Mouse (Mus musculus) hematopoietic stem cell, adult 5-6 weeks (primary cell): ENCODE data around the gene Bet1l. TPM values are rescaled to one million over a fixed set of nuclear protein-coding genes. Genes with fewer than 3 reads are reported as not detected.

Experiments used
- ATAC-seq, 2 experiments: fragments of 125-278 bp in 1 of 2; replicated peaks in 1 of 2; 2 replicates each; pipeline ENCODE4 v1.8.0; 2016 to 2017; ENCODE audit warnings: inconsistent platforms in 2 of 2, mild to moderate bottlenecking in 2 of 2, moderate number of reproducible peaks in 2 of 2, low read depth in 1 of 2, moderate TSS enrichment in 1 of 2; ENCODE audit not compliant: low FRiP score in 2 of 2, poor library complexity in 2 of 2, severe bottlenecking in 2 of 2, insufficient read depth in 1 of 2, low TSS enrichment in 1 of 2
- total RNA-seq: library from RNA; stranded (forward); fragments of 172-1452, 232-1000 nt; gene quantifications from 2 replicates; pipeline ENCODE4 v1.2.3, GENCODE M21; 2017

The Bet1l gene
- total RNA-seq, 1 experiment from 2014 or later: 28.2 TPM

- ATAC-seq: peak; percentile 82 to 85
Observed at GRCm38 (mm10) chr7:140874224-140874623, 16.8 kb upstream of the Bet1l start.

GRCm38 (mm10) chr7:140864761-140865160 lies 7.4 kb upstream of the Bet1l start:
- no peak for ATAC-seq

GRCm38 (mm10) chr7:140860728-140861127 lies 3.4 kb upstream of the Bet1l start:
- no peak for ATAC-seq

GRCm38 (mm10) chr7:140859997-140860396 lies 2.6 kb upstream of the Bet1l start:
- ATAC-seq: no peak

GRCm38 (mm10) chr7:140858746-140859145 lies 1.4 kb upstream of the Bet1l start:
- ATAC-seq: no peak

GRCm38 (mm10) chr7:140856785-140857549 lies 410 bp downstream of the Bet1l start, which contains the start of gene Ric8a:
Gene Ric8a, plus strand, starts transcription at chr7:140856957.
- peak; percentile 72 to 75 for ATAC-seq

GRCm38 (mm10) chr7:140855860-140856784 lies 1.3 kb downstream of the Bet1l start, which contains the start of gene Gm45785:
Gene Gm45785, minus strand, starts transcription at chr7:140856331.
- ATAC-seq: peak; percentile 57 to 61

GRCm38 (mm10) chr7:140855181-140855580 lies 2.2 kb downstream of the Bet1l start:
- no peak for ATAC-seq

- ATAC-seq: no peak
Observed at GRCm38 (mm10) chr7:140854483-140854882, 2.9 kb downstream of the Bet1l start.

- no peak for ATAC-seq
Observed at GRCm38 (mm10) chr7:140853386-140853785, 4.0 kb downstream of the Bet1l start.

GRCm38 (mm10) chr7:140851916-140852315 lies 5.5 kb downstream of the Bet1l start:
- ATAC-seq: no peak

GRCm38 (mm10) chr7:140848591-140848990 lies 8.8 kb downstream of the Bet1l start:
- no peak for ATAC-seq

- ATAC-seq: no peak
Observed at GRCm38 (mm10) chr7:140847755-140848580, 9.4 kb downstream of the Bet1l start, which contains the start of gene Odf3. Gene Odf3, plus strand, starts transcription at chr7:140847805.

- no peak for ATAC-seq
Observed at GRCm38 (mm10) chr7:140846676-140847075, 10.7 kb downstream of the Bet1l start.

GRCm38 (mm10) chr7:140845683-140846082 lies 11.7 kb downstream of the Bet1l start:
- ATAC-seq: no peak

GRCm38 (mm10) chr7:140844905-140845665 lies 12.3 kb downstream of the Bet1l start, which contains the start of gene Scgb1c1:
Gene Scgb1c1, plus strand, starts transcription at chr7:140845547.
- ATAC-seq: peak; percentile 87 to 90
